Mouse (Mus musculus) heart, postnatal 25 days (tissue): Measurements from ENCODE around the gene Phox2b. TPM values are rescaled to one million over a fixed set of nuclear protein-coding genes. Genes with fewer than 3 reads are reported as not detected.

ENCODE experiments used
- DNase-seq: peaks from one replicate; pipeline ENCODE4 v3.0.0; 2022; ENCODE audit warnings: low spot score
- intact Hi-C: fragments of 180-260 bp; cut with DNase I; formaldehyde crosslinking; loops from one replicate; pipeline ENCODE4 v1.15.1; 2025
- microRNA-seq: library from miRNA; unstranded; fragments of <30 nt; microRNA quantifications from one replicate; pipeline ENCODE4 v1.2.0, GENCODE M21; 2022
- total RNA-seq, 2 experiments: library from RNA; stranded (reverse); gene quantifications; 2 replicates each; pipeline ENCODE4 v1.2.3; 2021

Phox2b gene
- total RNA-seq, 2 experiments from 2014 or later = not detected

GRCm38 (mm10) chr5:67095153-67095552, 3.9 kb downstream of the Phox2b start:
- intact Hi-C loops = loop anchor here (5.0 kb wide), 1 partner anchor 132 kb away; no protein-coding TSS in a partner anchor
- DNase-seq = no peak

- intact Hi-C loops = no loop called here
- DNase-seq = no peak
These were observed 5.1 kb downstream of the Phox2b start for GRCm38 (mm10) chr5:67093991-67094390.

- intact Hi-C loops = no loop called here
These were observed 7.3 kb downstream of the Phox2b start for GRCm38 (mm10) chr5:67091766-67092165.

GRCm38 (mm10) chr5:67090856-67091255, 8.2 kb downstream of the Phox2b start:
- DNase-seq = no peak
- intact Hi-C loops = no loop called here

More at GRCm38 (mm10) chr5:67091766-67092165, 7.3 kb downstream of the Phox2b start:
- no peak for DNase-seq

- DNase-seq = no peak
- intact Hi-C loops = no loop called here
These were observed 16.0 kb downstream of the Phox2b start for GRCm38 (mm10) chr5:67083117-67083516.

- intact Hi-C loops = no loop called here
- DNase-seq = no peak
These were observed 35.5 kb downstream of the Phox2b start for GRCm38 (mm10) chr5:67063596-67063995.

DNA sequence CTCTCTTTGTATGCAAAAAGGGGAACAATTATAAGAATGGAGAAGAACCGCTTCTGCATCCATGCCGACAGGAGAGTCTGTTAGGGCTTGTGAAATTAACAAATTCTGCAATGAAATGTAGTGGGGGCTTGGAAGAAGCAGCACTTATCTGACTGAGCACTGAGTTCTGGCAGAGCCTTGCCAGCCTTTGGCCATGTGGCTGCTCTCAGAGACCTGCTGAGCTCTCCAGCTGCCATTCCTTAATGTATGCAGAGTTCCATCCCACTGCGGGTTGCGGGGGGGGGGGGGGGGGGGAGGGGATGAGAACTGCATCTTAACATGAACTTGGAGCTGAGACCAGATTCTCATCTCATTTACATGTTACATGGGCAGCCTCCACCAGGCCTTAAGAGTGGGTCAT, 38.6 kb downstream of the Phox2b start:
- no peak for DNase-seq
- intact Hi-C loops = no loop called here

DNA sequence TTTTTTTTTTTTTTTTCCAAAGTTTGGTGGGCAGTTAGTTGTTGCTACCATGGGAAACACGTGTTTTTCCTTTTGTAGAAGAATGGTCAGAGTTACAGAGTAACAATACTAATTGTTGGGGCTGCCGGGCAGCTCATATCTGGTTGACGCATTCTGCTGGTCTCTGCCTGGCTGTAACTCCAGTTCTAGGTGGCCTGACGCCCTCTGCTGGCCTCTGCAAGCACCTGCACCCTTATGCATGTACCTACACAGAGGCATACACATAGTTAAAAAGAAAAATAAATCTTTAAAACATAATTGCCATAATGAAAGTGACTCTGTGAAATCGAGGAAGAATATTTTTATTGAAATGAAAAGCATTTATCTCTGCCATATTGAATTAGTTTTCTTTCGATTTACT, 41.3 kb downstream of the Phox2b start:
- DNase-seq = no peak
- intact Hi-C loops = no loop called here

DNA sequence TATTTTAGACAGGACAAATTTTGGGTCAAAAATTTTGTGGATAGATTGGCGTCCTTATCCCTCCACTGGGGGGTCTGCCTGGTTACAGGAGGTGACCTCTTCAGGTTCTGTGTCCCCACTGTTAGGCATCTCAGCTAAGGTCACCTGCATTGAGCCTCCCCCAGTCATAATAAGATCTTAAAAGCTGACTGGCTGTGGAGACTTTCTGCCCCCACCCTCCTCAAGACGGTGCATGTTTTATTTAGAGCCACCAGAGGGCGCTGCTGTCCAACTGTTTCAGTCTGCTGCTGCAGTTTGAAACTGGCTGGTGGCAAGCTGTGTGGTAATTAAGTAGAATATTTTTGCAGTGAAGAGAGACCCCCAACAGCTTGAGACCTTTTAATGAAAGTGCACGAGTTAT, 51.1 kb downstream of the Phox2b start:
- intact Hi-C loops = loop anchor here (5.0 kb wide), 1 partner anchor 184 kb away; no protein-coding TSS in a partner anchor

More for the DNA sequence above, 51.1 kb downstream of the Phox2b start:
- DNase-seq = no peak

Small RNA genes within 50 kb of the gene (microRNA-seq; reads per million reads assigned to microRNA genes)
- gene Gm23841 = not detected

Other genes with a start within 250 kb of the Phox2b start
- gene Tmem33, start 161.3 kb upstream of the Phox2b start, total RNA-seq = 10 to 100 TPM; 47.2 to 52.3 TPM
- gene Slc30a9, start 207.7 kb upstream of the Phox2b start, total RNA-seq = 100 to 1,000 TPM; 162 to 165 TPM